Mouse (Mus musculus) intestine, postnatal 0 days (tissue): ENCODE results near the gene Grb2. TPM values are rescaled to one million over a fixed set of nuclear protein-coding genes. Genes with fewer than 3 reads are reported as not detected.

Source experiments
- ATAC-seq: fragments of 200-750 bp; cut with Nextera tagmentation; 2 replicates; pipeline ENCODE4 v1.8.0; 2017; ENCODE audit warnings: mild to moderate bottlenecking, moderate TSS enrichment, moderate library complexity
- H3K27ac ChIP-seq: fragments of 300-500 bp; sonication (generic); 2 replicates; pipeline ENCODE4 v1.5.1; 2014; ENCODE audit warnings: mild to moderate bottlenecking, low read depth, low read length, moderate library complexity
- H3K27me3 ChIP-seq: fragments of 300-500 bp; sonication (generic); replicated peaks from 2 replicates; pipeline ENCODE4 v1.6.1; 2014; ENCODE audit warnings: low read length, mixed read lengths; ENCODE audit not compliant: control insufficient read depth, insufficient read depth
- H3K36me3 ChIP-seq: fragments of 300-500 bp; sonication (generic); 2 replicates; pipeline ENCODE4 v1.6.1; 2014; ENCODE audit warnings: mild to moderate bottlenecking, moderate library complexity; ENCODE audit not compliant: control insufficient read depth, insufficient read depth
- H3K4me1 ChIP-seq: fragments of 300-500 bp; sonication (generic); replicated peaks from 2 replicates; pipeline ENCODE4 v1.6.1; 2014; ENCODE audit warnings: antibody characterized with exemption, low read length, mixed read lengths; ENCODE audit not compliant: control insufficient read depth, insufficient read depth
- H3K4me2 ChIP-seq: fragments of 300-500 bp; sonication (generic); replicated peaks from 2 replicates; pipeline ENCODE4 v1.6.1; 2014; ENCODE audit warnings: low read depth, mild to moderate bottlenecking, moderate library complexity
- H3K4me3 ChIP-seq: fragments of 300-500 bp; sonication (generic); 2 replicates; pipeline ENCODE4 v1.5.1; 2014; ENCODE audit warnings: low read depth, low read length
- H3K9ac ChIP-seq: fragments of 300-500 bp; sonication (generic); 2 replicates; pipeline ENCODE4 v1.6.1; 2014; ENCODE audit warnings: mild to moderate bottlenecking, low read depth, low read length
- H3K9me3 ChIP-seq: fragments of 300-500 bp; sonication (generic); 2 replicates; pipeline ENCODE4 v1.6.1; 2016; ENCODE audit warnings: mixed run types; ENCODE audit not compliant: control insufficient read depth
- CTCF ChIP-seq: sonication (generic); IDR thresholded peaks from 2 replicates; pipeline ENCODE4 v1.5.1; 2016; ENCODE audit warnings: low read depth, mild to moderate bottlenecking, control low read depth, antibody characterized with exemption, moderate library complexity
- WGBS: fragments of 180-500 bp; shearing (Covaris S2); extraction: QIAGEN DNeasy Blood & Tissue Kit; methylation state at CpG from one replicate; pipeline ENCODE4 v1.1.7; 2014; 5-methylcytosine and 5-hydroxymethylcytosine counted together
- polyA plus RNA-seq: library from polyadenylated mRNA; unstranded; fragments of >200 nt; fragmentation: Nextera tagmentation; extraction: Ambion mirVana; gene quantifications from 2 replicates; pipeline ENCODE4 v1.2.1, GENCODE M21; 2015

Gene Grb2
- polyA plus RNA-seq, 1 experiment from 2014 or later, result 60.5 TPM

- no peak for TF ChIP-seq CTCF
- no peaks in the 10 kb centered on the region for H3K9me3 ChIP-seq
- no peak overlapping the region for H3K4me2 ChIP-seq
- H3K9ac ChIP-seq, result no peak overlapping the region
- no peak for ATAC-seq
- H3K27ac ChIP-seq, result no peak overlapping the region
- no peaks in the 10 kb centered on the region for H3K4me1 ChIP-seq
- peaks cover 49% of the 10 kb centered on the region; the same call in 1 of the 2 replicates for H3K36me3 ChIP-seq
- no peaks in the 10 kb centered on the region for H3K27me3 ChIP-seq
- 90% methylated on average over 16 of the region's 16 CpGs for WGBS
- H3K4me3 ChIP-seq, result no peak overlapping the region
These were observed 89.5 kb downstream of the Grb2 start for GRCm38 (mm10) chr11:115618732-115619516.

GRCm38 (mm10) chr11:115618001-115618400 is 90.4 kb downstream of the Grb2 start:
- H3K9me3 ChIP-seq, result no peaks in the 10 kb centered on the region
- no peak overlapping the region for H3K4me2 ChIP-seq
- TF ChIP-seq CTCF, result no peak
- WGBS, result 78% methylated on average over 2 of the region's 2 CpGs
- H3K4me1 ChIP-seq, result no peaks in the 10 kb centered on the region
- H3K27ac ChIP-seq, result no peak overlapping the region
- no peaks in the 10 kb centered on the region for H3K27me3 ChIP-seq
- peaks cover 44% of the 10 kb centered on the region; the same call in 1 of the 2 replicates for H3K36me3 ChIP-seq
- ATAC-seq, result no peak
- no peak overlapping the region for H3K9ac ChIP-seq
- H3K4me3 ChIP-seq, result no peak overlapping the region

GRCm38 (mm10) chr11:115616893-115617292 is 91.5 kb downstream of the Grb2 start:
- Histone ChIP-seq H3K9me3 (no peaks in the 10 kb centered on the region), H3K27me3 (no peaks in the 10 kb centered on the region), H3K4me3 (no peak overlapping the region), H3K4me2 (no peak overlapping the region), H3K9ac (no peak overlapping the region), H3K36me3 (peaks cover 35% of the 10 kb centered on the region; the same call in 1 of the 2 replicates), H3K27ac (no peak overlapping the region), H3K4me1 (no peaks in the 10 kb centered on the region)
- no peak for TF ChIP-seq CTCF
- WGBS, result 82% methylated on average over 6 of the region's 6 CpGs
- ATAC-seq, result no peak

- no peak overlapping the region for H3K27ac ChIP-seq
- no peak for ATAC-seq
- H3K4me3 ChIP-seq, result no peak overlapping the region
- no peaks in the 10 kb centered on the region for H3K9me3 ChIP-seq
- WGBS, result 90% methylated on average over 7 of the region's 7 CpGs
- H3K4me1 ChIP-seq, result no peaks in the 10 kb centered on the region
- no peaks in the 10 kb centered on the region for H3K27me3 ChIP-seq
- H3K4me2 ChIP-seq, result no peak overlapping the region
- TF ChIP-seq CTCF, result no peak
- no peak overlapping the region for H3K9ac ChIP-seq
- peaks cover 32% of the 10 kb centered on the region; the same call in 1 of the 2 replicates for H3K36me3 ChIP-seq
These were observed 92.0 kb downstream of the Grb2 start for GRCm38 (mm10) chr11:115616371-115616770.

GRCm38 (mm10) chr11:115615875-115616274 is 92.5 kb downstream of the Grb2 start:
- TF ChIP-seq CTCF, result no peak

GRCm38 (mm10) chr11:115615108-115615825 is 93.1 kb downstream of the Grb2 start:
- no peak for ATAC-seq
- no peaks in the 10 kb centered on the region for H3K27me3 ChIP-seq
- H3K36me3 ChIP-seq, result peaks cover 21% of the 10 kb centered on the region; the same call in 1 of the 2 replicates
- no peaks in the 10 kb centered on the region for H3K4me1 ChIP-seq
- WGBS, result 73% methylated on average over 15 of the region's 15 CpGs
- H3K4me3 ChIP-seq, result no peak overlapping the region
- no peaks in the 10 kb centered on the region for H3K9me3 ChIP-seq
- no peak overlapping the region for H3K27ac ChIP-seq
- no peak overlapping the region for H3K9ac ChIP-seq
- no peak overlapping the region for H3K4me2 ChIP-seq
- no peak for TF ChIP-seq CTCF

More at GRCm38 (mm10) chr11:115615875-115616274, 92.5 kb downstream of the Grb2 start:
- Histone ChIP-seq H3K27ac (no peak overlapping the region), H3K4me1 (no peaks in the 10 kb centered on the region), H3K4me3 (no peak overlapping the region), H3K36me3 (peaks cover 27% of the 10 kb centered on the region; the same call in 1 of the 2 replicates), H3K9ac (no peak overlapping the region), H3K9me3 (no peaks in the 10 kb centered on the region), H3K4me2 (no peak overlapping the region), H3K27me3 (no peaks in the 10 kb centered on the region)
- WGBS, result 90% methylated on average over 6 of the region's 6 CpGs
- no peak for ATAC-seq
